Mouse (Mus musculus) neural tube, embryonic 15.5 days (tissue): ENCODE measurements around the gene Sez6. TPM values are rescaled to one million over a fixed set of nuclear protein-coding genes. Genes with fewer than 3 reads are reported as not detected.

Experiments
- ATAC-seq: fragments of 200-750 bp; cut with Nextera tagmentation; 2 replicates; pipeline ENCODE4 v1.8.0; 2017; ENCODE audit warnings: mild to moderate bottlenecking, moderate TSS enrichment, moderate library complexity; ENCODE audit not compliant: low FRiP score
- H3K27ac ChIP-seq: fragments of 300-500 bp; sonication (generic); replicated peaks from 2 replicates; pipeline ENCODE4 v1.5.1; 2015; ENCODE audit warnings: mild to moderate bottlenecking, inconsistent platforms
- H3K27me3 ChIP-seq: fragments of 300-500 bp; sonication (generic); replicated peaks from 2 replicates; pipeline ENCODE4 v1.6.1; 2015; ENCODE audit warnings: inconsistent platforms
- H3K36me3 ChIP-seq: fragments of 300-500 bp; sonication (generic); 2 replicates; pipeline ENCODE4 v1.6.1; 2015; ENCODE audit warnings: inconsistent platforms
- H3K4me1 ChIP-seq: fragments of 300-500 bp; sonication (generic); 2 replicates; pipeline ENCODE4 v1.6.1; 2015; ENCODE audit warnings: inconsistent platforms
- H3K4me2 ChIP-seq: fragments of 300-500 bp; sonication (generic); 2 replicates; pipeline ENCODE4 v1.6.1; 2015; ENCODE audit warnings: inconsistent platforms, mild to moderate bottlenecking, moderate library complexity
- H3K4me3 ChIP-seq: fragments of 300-500 bp; sonication (generic); replicated peaks from 2 replicates; pipeline ENCODE4 v1.5.1; 2015; ENCODE audit warnings: mild to moderate bottlenecking, inconsistent platforms
- H3K9ac ChIP-seq: fragments of 300-500 bp; sonication (generic); replicated peaks from 2 replicates; pipeline ENCODE4 v1.6.1; 2015; ENCODE audit warnings: mild to moderate bottlenecking, inconsistent platforms
- H3K9me3 ChIP-seq: fragments of 300-500 bp; sonication (generic); replicated peaks from 2 replicates; pipeline ENCODE4 v1.6.1; 2016; ENCODE audit warnings: inconsistent platforms
- WGBS: fragments of 180-500 bp; shearing (Covaris S2); methylation state at CpG from one replicate; pipeline ENCODE4 v1.1.7; 2015; ENCODE audit warnings: mixed read lengths; 5-methylcytosine and 5-hydroxymethylcytosine counted together
- polyA plus RNA-seq: library from polyadenylated mRNA; unstranded; fragments of >200 nt; fragmentation: Nextera tagmentation; extraction: Ambion mirVana; gene quantifications from 2 replicates; pipeline ENCODE4 v1.2.1, GENCODE M21; 2015

The Sez6 gene
- polyA plus RNA-seq: 101 and 123 TPM in 2 replicates

GRCm38 (mm10) chr11:77930751-77931540 lies at the start of gene Sez6:
Sez6 (plus strand) TSS chr11:77930800.
- Histone ChIP-seq H3K9me3 (no peaks in the 10 kb centered on the region), H3K27ac (peak within 1 kb of the TSS; percentile 94), H3K4me3 (peak within 1 kb of the TSS; percentile 79), H3K4me1 (peaks cover 76% of the 10 kb centered on the region), H3K4me2 (peak within 1 kb of the TSS; percentile 71), H3K9ac (peak within 1 kb of the TSS; percentile 84), H3K36me3 (no peaks in the 10 kb centered on the region), H3K27me3 (peaks cover 34% of the 10 kb centered on the region)
- WGBS: under 1% methylated on average over 83 of the region's 94 CpGs
- peak; percentile 73 for ATAC-seq

- Histone ChIP-seq H3K4me1 (peaks cover 64% of the 10 kb centered on the region), H3K27ac (peak overlapping the region; percentile 49), H3K4me2 (no peak overlapping the region), H3K9me3 (no peaks in the 10 kb centered on the region), H3K4me3 (no peak overlapping the region), H3K36me3 (no peaks in the 10 kb centered on the region), H3K27me3 (no peaks in the 10 kb centered on the region; the same call in 1 of the 2 replicates), H3K9ac (no peak overlapping the region)
- 29% methylated on average over 10 of the region's 10 CpGs for WGBS
- ATAC-seq: no peak
Measured at GRCm38 (mm10) chr11:77884524-77885245, 45.9 kb upstream of the Sez6 start.

- no peaks in the 10 kb centered on the region; the same call in 1 of the 2 replicates for H3K27me3 ChIP-seq
- H3K36me3 ChIP-seq: no peaks in the 10 kb centered on the region
- peaks cover 61% of the 10 kb centered on the region for H3K4me1 ChIP-seq
- no peaks in the 10 kb centered on the region for H3K9me3 ChIP-seq
- no peak overlapping the region for H3K9ac ChIP-seq
- H3K4me3 ChIP-seq: no peak overlapping the region
- H3K27ac ChIP-seq: peak overlapping the region; percentile 49
- no peak for ATAC-seq
- WGBS: 16% methylated on average over 8 of the region's 8 CpGs
- H3K4me2 ChIP-seq: no peak overlapping the region
Measured at GRCm38 (mm10) chr11:77885246-77885575, 45.4 kb upstream of the Sez6 start.

DNA sequence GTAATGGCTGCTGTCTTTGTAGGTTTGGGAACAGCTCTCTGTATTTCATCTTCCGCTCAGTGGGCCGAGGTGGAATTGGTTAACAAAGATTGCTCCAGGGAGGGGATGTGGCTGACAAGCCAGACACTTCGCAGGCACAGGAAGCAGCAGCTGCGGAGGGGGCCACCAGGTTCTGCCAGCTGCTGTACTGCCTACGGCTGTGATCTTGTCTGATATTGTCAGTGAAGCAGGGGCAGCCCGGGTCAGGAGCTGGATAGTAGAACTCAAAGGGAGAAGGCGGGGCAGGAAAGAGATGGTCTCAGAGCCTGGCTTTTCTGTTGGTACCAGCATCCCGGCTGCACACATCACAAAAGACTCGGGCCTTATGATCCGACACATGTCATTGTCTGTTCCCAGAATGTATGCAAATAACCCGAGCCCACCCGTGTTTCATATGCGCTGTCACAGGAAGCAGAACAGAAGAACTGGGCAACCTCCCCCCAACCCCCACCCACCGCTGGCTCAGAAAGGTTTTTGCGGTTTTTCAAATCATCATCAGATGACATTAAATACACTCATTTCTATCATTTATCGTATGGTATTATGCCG lies 43.1 kb upstream of the Sez6 start:
- 0 out of 2 replicates have a peak, but pooled peaks have one; percentile 26 for ATAC-seq
- no peaks in the 10 kb centered on the region for H3K9me3 ChIP-seq
- no peaks in the 10 kb centered on the region for H3K36me3 ChIP-seq
- H3K27me3 ChIP-seq: no peaks in the 10 kb centered on the region; the same call in 1 of the 2 replicates
- H3K27ac ChIP-seq: peak overlapping the region; percentile 75
- WGBS: 12% methylated on average over 17 of the region's 17 CpGs
- no peak overlapping the region for H3K4me3 ChIP-seq
- H3K4me1 ChIP-seq: peaks cover 59% of the 10 kb centered on the region
- H3K9ac ChIP-seq: peak overlapping the region; percentile 23
- H3K4me2 ChIP-seq: peak overlapping the region; percentile 29; the same call in 1 of the 2 replicates

DNA sequence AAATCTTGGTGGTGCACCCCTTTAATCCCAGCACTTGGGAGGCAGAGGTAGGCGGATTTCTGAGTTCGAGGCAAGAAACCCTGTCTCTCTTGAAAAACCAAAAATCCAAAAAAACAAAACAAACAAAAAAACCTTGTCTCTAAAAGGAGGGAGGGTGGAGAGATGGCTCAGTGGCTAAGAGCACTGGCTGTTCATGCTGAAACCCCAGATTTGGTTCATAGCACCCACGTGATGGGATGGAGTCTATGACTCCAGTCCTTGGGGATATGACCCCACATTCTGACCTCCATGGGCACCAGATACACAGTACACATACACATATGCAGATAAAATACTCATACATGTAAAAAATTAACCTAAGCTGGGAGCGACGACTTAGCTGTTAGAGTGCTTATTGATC lies 41.8 kb upstream of the Sez6 start:
- Histone ChIP-seq H3K4me2 (no peak overlapping the region), H3K4me1 (peaks cover 71% of the 10 kb centered on the region), H3K9me3 (no peaks in the 10 kb centered on the region), H3K4me3 (no peak overlapping the region), H3K27ac (0 out of 2 replicates have a peak overlapping the region, but pooled peaks have one; percentile 75), H3K36me3 (no peaks in the 10 kb centered on the region), H3K27me3 (no peaks in the 10 kb centered on the region), H3K9ac (no peak overlapping the region)
- ATAC-seq: no peak
- WGBS: 90% methylated on average over 5 of the region's 5 CpGs

DNA sequence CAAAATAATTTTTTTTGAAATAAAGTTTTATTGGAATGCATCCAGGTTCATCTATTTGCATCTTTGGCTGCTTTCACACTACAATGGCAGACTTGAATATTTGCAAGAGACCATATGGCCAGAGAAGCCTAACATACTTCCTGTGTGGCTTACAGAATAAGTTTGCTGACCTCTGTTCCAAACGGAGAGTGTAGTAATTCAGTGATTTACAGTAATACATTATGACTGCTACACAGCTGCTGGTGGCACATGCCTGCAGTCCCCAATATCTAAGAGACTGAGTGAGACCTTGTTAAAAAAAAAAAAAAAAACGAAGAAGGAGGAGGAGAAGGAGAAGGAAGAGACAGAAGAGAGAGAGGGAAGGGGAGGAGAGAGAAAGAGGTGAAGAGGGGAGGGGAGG lies 41.1 kb upstream of the Sez6 start:
- Histone ChIP-seq H3K4me1 (peaks cover 75% of the 10 kb centered on the region), H3K4me2 (no peak overlapping the region), H3K9me3 (no peaks in the 10 kb centered on the region), H3K27me3 (no peaks in the 10 kb centered on the region), H3K9ac (no peak overlapping the region), H3K4me3 (no peak overlapping the region), H3K36me3 (no peaks in the 10 kb centered on the region), H3K27ac (no peak overlapping the region)
- no peak for ATAC-seq
- 30% methylated on average over 2 of the region's 2 CpGs for WGBS

- no peak overlapping the region for H3K9ac ChIP-seq
- H3K9me3 ChIP-seq: no peaks in the 10 kb centered on the region
- peak overlapping the region; percentile 39; the same call in 1 of the 2 replicates for H3K27ac ChIP-seq
- H3K36me3 ChIP-seq: no peaks in the 10 kb centered on the region
- no peak for ATAC-seq
- no peaks in the 10 kb centered on the region for H3K27me3 ChIP-seq
- WGBS: 37% methylated on average over 2 of the region's 2 CpGs
- H3K4me1 ChIP-seq: peaks cover 73% of the 10 kb centered on the region
- H3K4me2 ChIP-seq: no peak overlapping the region
- no peak overlapping the region for H3K4me3 ChIP-seq
Measured at GRCm38 (mm10) chr11:77890648-77891258, 39.8 kb upstream of the Sez6 start.

GRCm38 (mm10) chr11:77892883-77893282 lies 37.7 kb upstream of the Sez6 start:
- H3K9ac ChIP-seq: no peak overlapping the region
- H3K4me1 ChIP-seq: peaks cover 73% of the 10 kb centered on the region
- peak overlapping the region; percentile 76 for H3K27ac ChIP-seq
- no peaks in the 10 kb centered on the region for H3K36me3 ChIP-seq
- ATAC-seq: no peak
- WGBS: 12% methylated on average over 5 of the region's 5 CpGs
- no peaks in the 10 kb centered on the region for H3K27me3 ChIP-seq
- peak overlapping the region; percentile 28 for H3K4me2 ChIP-seq
- no peaks in the 10 kb centered on the region for H3K9me3 ChIP-seq
- H3K4me3 ChIP-seq: no peak overlapping the region

GRCm38 (mm10) chr11:77893283-77893682 lies 37.3 kb upstream of the Sez6 start:
- Histone ChIP-seq H3K4me3 (no peak overlapping the region), H3K9me3 (no peaks in the 10 kb centered on the region), H3K36me3 (no peaks in the 10 kb centered on the region), H3K4me1 (peaks cover 70% of the 10 kb centered on the region), H3K9ac (no peak overlapping the region), H3K27me3 (0 out of 2 replicates have a peak, but pooled peaks cover under 1% of the 10 kb centered on the region), H3K4me2 (peak overlapping the region; percentile 28), H3K27ac (peak overlapping the region; percentile 76)
- ATAC-seq: no peak
- 34% methylated on average over 6 of the region's 6 CpGs for WGBS

- peak within 1 kb of the TSS; percentile 28 for H3K4me2 ChIP-seq
- peak; percentile 74; the same call in 1 of the 2 replicates for ATAC-seq
- no peak within 1 kb of the TSS for H3K9ac ChIP-seq
- peaks cover 5% of the 10 kb centered on the region; the same call in 1 of the 2 replicates for H3K27me3 ChIP-seq
- H3K27ac ChIP-seq: peak within 1 kb of the TSS; percentile 76
- 14% methylated on average over 11 of the region's 11 CpGs for whole genome bisulfite sequencing
- no peak within 1 kb of the TSS for H3K4me3 ChIP-seq
- peaks cover 70% of the 10 kb centered on the region for H3K4me1 ChIP-seq
- H3K36me3 ChIP-seq: no peaks in the 10 kb centered on the region
- H3K9me3 ChIP-seq: no peaks in the 10 kb centered on the region
Measured at GRCm38 (mm10) chr11:77893787-77894718, 36.5 kb upstream of the Sez6 start, which contains the start of gene Pipox. Pipox (minus strand) TSS chr11:77894096.
